Mouse (Mus musculus): ENCODE measurements around the gene Mgam.
"Not testable (repeated sequence)": the region's sequence is repeated elsewhere in the genome, so short reads cannot be mapped to it uniquely, and the experiment has no call there.

Gene Mgam

GRCm38 (mm10) chr6:40728506-40728905 lies 99.9 kb downstream of the Mgam start:
- in situ Hi-C loops (cut with MboI, MseI): not testable (repeated sequence)

DNA sequence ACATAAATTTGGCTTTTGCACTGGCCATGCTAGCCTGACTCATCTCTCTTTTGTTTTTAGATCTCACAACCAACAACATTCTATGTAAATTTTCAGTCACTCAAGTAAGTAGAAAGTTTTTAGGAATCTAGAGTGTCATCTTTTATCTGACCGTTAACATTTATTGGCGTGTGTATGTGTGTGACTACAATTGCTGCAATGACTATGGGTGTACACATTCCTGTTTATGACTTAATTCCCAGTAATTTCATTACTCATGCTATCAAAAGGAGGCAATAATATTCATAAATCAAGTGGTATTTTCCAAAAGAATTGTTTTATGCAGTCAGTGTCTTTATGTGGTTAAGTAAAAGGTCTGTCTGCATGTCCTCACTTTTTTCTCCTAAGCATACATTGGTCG lies 110.9 kb downstream of the Mgam start:
- in situ Hi-C loops (cut with MboI, MseI): no loop called here

DNA sequence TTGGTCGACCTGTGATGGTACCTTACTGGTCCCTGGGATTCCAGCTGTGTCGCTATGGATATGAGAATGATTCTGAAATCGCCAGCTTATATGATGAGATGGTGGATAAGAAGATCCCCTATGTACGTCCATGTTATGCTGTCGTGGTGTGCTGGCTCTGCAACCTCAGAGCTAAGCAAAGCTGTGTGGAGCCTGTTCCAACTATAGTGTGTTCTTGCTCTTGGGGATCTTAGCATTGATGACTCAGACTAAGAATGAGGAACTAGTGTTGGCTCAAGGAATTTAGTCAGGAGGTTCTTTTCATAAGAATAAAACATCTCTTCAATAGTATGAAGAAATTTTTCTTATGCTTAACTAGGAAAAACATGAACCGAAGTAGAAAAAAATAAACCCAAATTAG lies 120.4 kb downstream of the Mgam start:
- in situ Hi-C loops (cut with MboI, MseI): not testable (repeated sequence)

DNA sequence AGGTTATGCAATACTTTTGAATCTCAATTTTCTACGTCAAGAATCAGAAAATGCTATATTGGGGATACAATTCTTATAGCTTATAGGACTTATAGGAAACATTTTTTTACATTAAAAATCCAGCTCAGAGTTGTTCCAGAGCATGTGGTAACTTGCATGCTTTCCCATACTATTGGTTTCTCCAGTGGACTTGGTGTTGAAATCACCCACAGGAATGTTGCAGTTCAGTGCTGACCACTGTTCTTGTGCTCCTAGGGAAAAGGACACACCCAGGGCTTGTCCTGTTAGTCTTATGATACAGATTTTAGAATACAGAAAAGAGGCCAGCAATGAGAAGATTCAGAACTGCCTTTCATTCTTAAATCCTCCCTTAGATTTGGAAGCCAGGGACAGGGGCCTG lies 127.3 kb downstream of the Mgam start:
- in situ Hi-C loops (cut with MboI, MseI): no loop called here

GRCm38 (mm10) chr6:40757346-40757745 lies 128.7 kb downstream of the Mgam start:
- in situ Hi-C loops (cut with MboI, MseI): not testable (repeated sequence)

- in situ Hi-C loops (cut with MboI, MseI): no loop called here
Observed at GRCm38 (mm10) chr6:40774656-40775055, 146.0 kb downstream of the Mgam start.

GRCm38 (mm10) chr6:40778458-40778857 lies 149.8 kb downstream of the Mgam start:
- in situ Hi-C loops (cut with MboI, MseI): no loop called here

DNA sequence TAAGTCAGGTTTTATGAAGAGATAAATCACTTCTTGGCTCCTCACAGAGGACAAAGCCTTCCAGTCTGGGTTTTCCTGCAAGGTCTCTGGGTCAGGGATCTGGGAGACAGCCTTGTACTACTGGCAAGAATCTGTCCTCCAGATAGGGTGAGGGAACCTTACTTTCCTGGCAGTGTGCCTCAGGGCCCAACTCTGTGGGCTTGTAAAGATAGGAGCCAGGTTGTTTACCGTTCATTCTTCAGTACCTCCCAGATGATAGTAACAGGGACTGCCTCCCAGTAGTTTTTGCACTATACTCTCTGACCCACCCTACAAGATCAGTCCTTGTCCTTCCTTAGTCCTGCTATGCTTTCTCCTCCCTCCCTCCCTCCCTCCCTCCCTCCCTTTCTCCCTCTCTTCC lies 155.0 kb downstream of the Mgam start:
- in situ Hi-C loops (cut with MboI, MseI): no loop called here

- in situ Hi-C loops (cut with MboI, MseI): no loop called here
Observed at GRCm38 (mm10) chr6:40784378-40784777, 155.7 kb downstream of the Mgam start.

- in situ Hi-C loops (cut with MboI, MseI): no loop called here
Observed at GRCm38 (mm10) chr6:40795077-40795812, 166.6 kb downstream of the Mgam start.

DNA sequence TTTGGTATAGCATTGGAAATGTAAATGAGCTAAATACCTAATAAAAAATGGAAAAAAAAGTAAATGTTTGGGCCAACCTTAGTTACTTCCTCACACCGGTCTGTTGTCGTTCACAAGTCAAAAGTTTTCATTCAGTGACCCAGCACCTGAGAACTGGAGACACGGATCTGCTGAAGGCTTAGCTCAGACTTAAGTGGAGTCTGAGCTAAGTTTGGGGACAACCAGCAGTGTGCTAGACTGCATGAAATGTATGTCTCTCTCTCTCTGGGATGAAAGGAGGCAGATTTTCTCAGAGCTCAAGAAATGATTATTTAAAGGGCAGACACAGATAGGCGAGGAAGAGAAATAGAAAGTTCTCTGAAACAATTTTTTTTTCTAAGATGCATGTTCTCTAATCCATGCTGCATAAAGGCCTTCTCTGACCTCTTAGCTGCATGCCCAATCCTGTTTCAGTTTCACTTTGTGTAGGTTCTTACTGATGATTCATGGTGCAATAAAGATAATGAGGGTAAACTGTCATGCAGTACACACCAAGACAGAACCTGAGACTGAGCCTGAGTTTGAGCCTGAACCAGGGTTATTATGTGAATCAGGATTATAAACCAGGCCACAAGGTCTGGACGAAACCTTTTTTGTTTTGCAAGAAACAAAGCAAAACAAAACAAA lies 189.7 kb downstream of the Mgam start:
- in situ Hi-C loops (cut with MboI, MseI): no loop called here
